Mouse (Mus musculus): Measurements from ENCODE around the gene Nfe2l3. TPM values are rescaled to one million over a fixed set of nuclear protein-coding genes. Genes with fewer than 3 reads are reported as not detected.

Nfe2l3 gene
- total and polyA plus RNA-seq, 2 experiments from 2014 or later: 5.3 to 11.5 TPM

- 68% methylated on average over 9 of the region's 9 CpGs for WGBS
These were observed 37.0 kb upstream of the Nfe2l3 start for GRCm38 (mm10) chr6:51395486-51395885.

GRCm38 (mm10) chr6:51399113-51399518 lies 33.4 kb upstream of the Nfe2l3 start:
- WGBS: 18% methylated on average over 6 of the region's 6 CpGs
- no peak for TF ChIP-seq CTCF (IDR thresholded peaks at IDR 0.05; ENCODE audit: low read depth)
- peak; percentile 38; the same call in 1 of the 2 replicates for ATAC-seq
- Histone ChIP-seq H3K4me1 (ENCODE audit: insufficient read depth, low read length) (no peaks in the 10 kb centered on the region), H3K4me2 (ENCODE audit: low read depth, low read length) (no peak overlapping the region), H3K9me3 (ENCODE audit: low read length) (no peaks in the 10 kb centered on the region), H3K27me3 (ENCODE audit: insufficient read depth, low read length) (no peaks in the 10 kb centered on the region), H3K36me3 (ENCODE audit: insufficient read depth, low read length) (no peaks in the 10 kb centered on the region), H3K27ac (no peak overlapping the region), H3K9ac (replicated peaks; ENCODE audit: low read length) (no peak overlapping the region), H3K4me3 (ENCODE audit: low read length) (no peak overlapping the region)
- no peak for DNase-seq (ENCODE audit: low spot score)

More at GRCm38 (mm10) chr6:51395486-51395885, 37.0 kb upstream of the Nfe2l3 start:
- Histone ChIP-seq H3K4me1 (ENCODE audit: insufficient read depth, low read length) (no peaks in the 10 kb centered on the region), H3K27ac (no peak overlapping the region), H3K9me3 (ENCODE audit: low read length) (no peaks in the 10 kb centered on the region), H3K27me3 (ENCODE audit: insufficient read depth, low read length) (no peaks in the 10 kb centered on the region), H3K9ac (replicated peaks; ENCODE audit: low read length) (no peak overlapping the region), H3K4me2 (ENCODE audit: low read depth, low read length) (no peak overlapping the region), H3K4me3 (ENCODE audit: low read length) (no peak overlapping the region), H3K36me3 (ENCODE audit: insufficient read depth, low read length) (no peaks in the 10 kb centered on the region)
- DNase-seq (ENCODE audit: low spot score): no peak
- TF ChIP-seq CTCF (IDR thresholded peaks at IDR 0.05; ENCODE audit: low read depth): no peak
- ATAC-seq: no peak

GRCm38 (mm10) chr6:51401294-51401693 lies 31.2 kb upstream of the Nfe2l3 start:
- DNase-seq (ENCODE audit: low spot score) (no peak), ATAC-seq (no peak)
- Histone ChIP-seq H3K27ac (no peak overlapping the region), H3K9ac (replicated peaks; ENCODE audit: low read length) (no peak overlapping the region), H3K27me3 (ENCODE audit: insufficient read depth, low read length) (no peaks in the 10 kb centered on the region), H3K4me1 (ENCODE audit: insufficient read depth, low read length) (no peaks in the 10 kb centered on the region), H3K36me3 (ENCODE audit: insufficient read depth, low read length) (no peaks in the 10 kb centered on the region), H3K9me3 (ENCODE audit: low read length) (no peaks in the 10 kb centered on the region), H3K4me3 (ENCODE audit: low read length) (no peak overlapping the region), H3K4me2 (ENCODE audit: low read depth, low read length) (no peak overlapping the region)
- 61% methylated on average over 6 of the region's 6 CpGs for WGBS
- TF ChIP-seq CTCF (IDR thresholded peaks at IDR 0.05; ENCODE audit: low read depth): no peak

- Histone ChIP-seq H3K9ac (replicated peaks; ENCODE audit: low read length) (no peak overlapping the region), H3K9me3 (ENCODE audit: low read length) (no peaks in the 10 kb centered on the region), H3K36me3 (ENCODE audit: insufficient read depth, low read length) (no peaks in the 10 kb centered on the region), H3K4me2 (ENCODE audit: low read depth, low read length) (no peak overlapping the region), H3K4me3 (ENCODE audit: low read length) (no peak overlapping the region), H3K4me1 (ENCODE audit: insufficient read depth, low read length) (no peaks in the 10 kb centered on the region), H3K27ac (no peak overlapping the region), H3K27me3 (ENCODE audit: insufficient read depth, low read length) (no peaks in the 10 kb centered on the region)
- TF ChIP-seq CTCF (IDR thresholded peaks at IDR 0.05; ENCODE audit: low read depth): no peak
- ATAC-seq (no peak), DNase-seq (ENCODE audit: low spot score) (no peak)
- WGBS: 90% methylated on average over 5 of the region's 5 CpGs
These were observed 28.9 kb upstream of the Nfe2l3 start for GRCm38 (mm10) chr6:51403598-51403997.

- H3K4me1 ChIP-seq (ENCODE audit: insufficient read depth, low read length): no peaks in the 10 kb centered on the region
- H3K4me2 ChIP-seq (ENCODE audit: low read depth, low read length): no peak overlapping the region
- no peak overlapping the region for H3K4me3 ChIP-seq (ENCODE audit: low read length)
- no peaks in the 10 kb centered on the region for H3K36me3 ChIP-seq (ENCODE audit: insufficient read depth, low read length)
- 84% methylated on average over 4 of the region's 4 CpGs for WGBS
- ATAC-seq (no peak), DNase-seq (ENCODE audit: low spot score) (no peak)
- no peak overlapping the region for H3K9ac ChIP-seq (replicated peaks; ENCODE audit: low read length)
- H3K27me3 ChIP-seq (ENCODE audit: insufficient read depth, low read length): no peaks in the 10 kb centered on the region
- no peak for TF ChIP-seq CTCF (IDR thresholded peaks at IDR 0.05; ENCODE audit: low read depth)
- H3K9me3 ChIP-seq (ENCODE audit: low read length): no peaks in the 10 kb centered on the region
- H3K27ac ChIP-seq: no peak overlapping the region
These were observed 28.0 kb upstream of the Nfe2l3 start for GRCm38 (mm10) chr6:51404502-51404901.

GRCm38 (mm10) chr6:51416433-51416832 lies 16.0 kb upstream of the Nfe2l3 start:
- TF ChIP-seq CTCF (IDR thresholded peaks at IDR 0.05; ENCODE audit: low read depth): no peak
- Histone ChIP-seq H3K4me3 (ENCODE audit: low read length) (no peak overlapping the region), H3K27me3 (ENCODE audit: insufficient read depth, low read length) (no peaks in the 10 kb centered on the region), H3K9me3 (ENCODE audit: low read length) (no peaks in the 10 kb centered on the region), H3K4me2 (ENCODE audit: low read depth, low read length) (no peak overlapping the region), H3K36me3 (ENCODE audit: insufficient read depth, low read length) (no peaks in the 10 kb centered on the region), H3K9ac (replicated peaks; ENCODE audit: low read length) (no peak overlapping the region), H3K27ac (no peak overlapping the region), H3K4me1 (ENCODE audit: insufficient read depth, low read length) (no peaks in the 10 kb centered on the region)
- 39% methylated on average over 1 of the region's 1 CpGs for WGBS
- no peak for ATAC-seq
- no peak for DNase-seq (ENCODE audit: low spot score)

GRCm38 (mm10) chr6:51417306-51417936 lies 15.0 kb upstream of the Nfe2l3 start:
- no peak for ATAC-seq
- H3K27me3 ChIP-seq (ENCODE audit: insufficient read depth, low read length): no peaks in the 10 kb centered on the region
- no peak overlapping the region for H3K4me2 ChIP-seq (ENCODE audit: low read depth, low read length)
- no peak overlapping the region for H3K4me3 ChIP-seq (ENCODE audit: low read length)
- no peak for DNase-seq (ENCODE audit: low spot score)
- no peak overlapping the region for H3K9ac ChIP-seq (replicated peaks; ENCODE audit: low read length)
- H3K27ac ChIP-seq: no peak overlapping the region
- no peak for TF ChIP-seq CTCF (IDR thresholded peaks at IDR 0.05; ENCODE audit: low read depth)
- H3K9me3 ChIP-seq (ENCODE audit: low read length): no peaks in the 10 kb centered on the region
- WGBS: 88% methylated on average over 4 of the region's 4 CpGs
- H3K4me1 ChIP-seq (ENCODE audit: insufficient read depth, low read length): no peaks in the 10 kb centered on the region
- H3K36me3 ChIP-seq (ENCODE audit: insufficient read depth, low read length): no peaks in the 10 kb centered on the region

Measured in hindbrain, postnatal 0 days (tissue).